Mouse (Mus musculus) gastrocnemius, postnatal 25 days (tissue): ENCODE data around the gene Snta1. TPM values are rescaled to one million over a fixed set of nuclear protein-coding genes. Genes with fewer than 3 reads are reported as not detected.
A peak's percentile ranks its signal among the peaks of the same experiment; 100 is the strongest.
"Not testable (repeated sequence)": the region's sequence is repeated elsewhere in the genome, so short reads cannot be mapped to it uniquely, and the experiment has no call there.

Experiments used
- DNase-seq: peaks from one replicate; pipeline ENCODE4 v3.0.0; 2022
- total RNA-seq, 2 experiments: library from RNA; stranded (reverse); gene quantifications; 1 replicate in 1 of 2; 2 replicates in 1 of 2; pipeline ENCODE4 v1.2.3; 2021

Gene Snta1
- total RNA-seq, 2 experiments from 2014 or later = 190 to 200 TPM

- no peak for DNase-seq
Measured at GRCm38 (mm10) chr2:154372842-154373500, 34.9 kb downstream of the Snta1 start, which contains the start of gene Cdk5rap1. Gene Cdk5rap1 (minus strand): TSS chr2:154373010.

DNA sequence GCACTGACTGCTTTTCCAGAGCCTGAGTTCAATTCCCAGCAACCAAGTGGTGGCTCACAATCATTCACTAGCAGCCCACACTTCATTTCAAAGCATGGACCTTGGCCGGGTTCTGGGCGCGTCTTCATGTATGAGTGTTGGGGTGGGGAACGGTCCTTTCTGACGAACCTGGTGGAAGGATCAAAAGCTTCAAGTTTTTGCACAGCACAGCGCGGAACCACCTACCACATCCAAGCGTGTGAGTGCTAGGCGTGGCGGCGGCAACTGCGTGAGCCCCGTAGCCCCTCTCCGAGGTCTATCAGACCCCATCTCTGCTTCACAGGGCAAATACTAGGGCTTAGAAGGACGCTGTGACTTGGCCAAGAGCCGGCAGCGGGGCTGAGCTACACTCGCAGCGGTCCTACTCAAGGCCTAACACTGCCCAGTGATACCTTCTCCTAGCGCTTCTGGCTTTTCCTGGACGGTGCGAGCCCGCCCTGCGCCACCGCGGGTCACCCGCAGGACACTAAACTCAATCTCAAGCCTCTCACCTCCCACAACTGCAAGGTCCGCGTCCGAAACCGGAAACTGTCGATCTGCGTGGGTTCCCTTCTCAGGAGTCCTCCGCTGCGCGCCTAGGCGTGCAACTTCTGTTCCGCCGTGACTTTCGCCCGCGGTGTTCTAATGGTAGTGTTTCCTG lies 35.6 kb downstream of the Snta1 start:
- peak; percentile 85 for DNase-seq

DNA sequence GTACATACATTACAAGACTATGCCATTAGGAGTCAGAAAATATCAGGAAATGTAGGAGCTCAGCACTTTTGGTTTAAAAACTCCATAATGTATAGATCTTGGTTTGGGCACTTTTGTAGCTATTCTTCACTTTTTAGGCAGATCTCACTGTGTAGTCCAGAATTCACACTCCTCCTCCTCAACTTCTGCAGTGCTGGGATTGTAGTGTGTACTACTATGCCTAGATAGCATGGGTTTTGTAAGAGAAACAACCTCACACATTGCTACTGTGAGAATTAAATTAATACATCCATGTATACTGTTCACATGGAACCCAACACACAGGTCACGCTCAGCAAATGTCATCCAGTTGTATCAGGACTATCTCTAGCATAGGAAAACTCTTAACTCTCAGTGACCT lies 40.4 kb downstream of the Snta1 start:
- no peak for DNase-seq

- DNase-seq = not testable (repeated sequence)
Measured at GRCm38 (mm10) chr2:154354000-154354425, 53.9 kb downstream of the Snta1 start.

DNA sequence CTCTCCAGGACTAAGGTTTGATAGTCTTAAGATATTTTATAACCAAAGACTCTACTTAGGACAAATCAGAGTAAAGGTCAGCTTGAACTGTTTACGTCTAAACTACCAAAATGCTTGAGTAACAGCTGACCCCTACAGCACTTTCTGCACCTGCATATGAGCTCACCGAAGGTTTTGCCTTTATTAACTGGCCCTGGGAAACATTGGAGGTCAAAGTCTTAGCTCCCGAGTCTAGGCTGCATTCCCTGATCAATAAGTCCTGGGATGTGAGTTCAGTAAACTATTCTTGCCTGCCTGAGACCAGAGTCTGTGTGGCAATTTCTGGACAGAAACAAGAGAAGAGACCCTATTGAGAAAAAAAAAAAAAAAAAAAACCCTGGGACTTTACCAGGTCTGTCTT lies 59.7 kb downstream of the Snta1 start:
- DNase-seq = no peak

GRCm38 (mm10) chr2:154339356-154339755 lies 68.5 kb downstream of the Snta1 start:
- DNase-seq = no peak

DNA sequence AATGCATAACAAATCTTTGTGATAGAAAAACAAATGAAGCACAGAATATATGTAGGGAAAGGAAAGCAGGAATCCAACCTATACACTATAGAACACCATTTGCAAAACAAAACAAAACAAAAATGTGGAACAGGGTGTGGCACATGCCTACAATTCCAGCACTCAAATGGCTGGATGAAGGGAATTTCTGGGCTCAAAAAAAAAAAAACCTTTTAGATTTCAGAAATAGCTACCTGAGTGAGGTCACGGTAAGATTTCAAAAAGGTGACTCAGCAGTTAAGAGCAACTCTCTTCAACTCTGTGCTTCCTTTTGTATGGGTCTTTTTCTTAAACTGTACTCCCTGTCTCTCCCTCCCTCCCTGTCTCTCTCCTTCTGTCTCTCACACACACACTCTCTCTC lies 69.7 kb downstream of the Snta1 start:
- DNase-seq = no peak

DNA sequence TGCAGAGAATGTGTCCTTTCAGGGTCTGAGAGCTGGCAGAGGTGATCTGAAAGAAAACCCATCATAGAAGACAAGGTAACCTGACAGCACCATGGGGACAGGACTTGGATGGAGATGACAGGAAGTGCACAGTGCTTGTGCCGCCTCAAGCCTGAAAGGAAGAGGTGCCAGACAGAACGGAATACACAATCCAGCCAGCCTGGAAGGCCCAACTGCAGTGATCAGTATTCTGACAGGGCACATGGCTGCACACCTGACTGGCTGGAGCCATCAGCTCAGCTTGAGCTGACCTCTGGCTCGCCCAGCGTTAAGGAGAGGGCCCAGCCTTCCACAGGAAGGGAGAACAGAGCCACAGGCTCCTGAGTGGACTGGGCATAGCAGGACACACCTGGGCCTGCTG lies 72.3 kb downstream of the Snta1 start:
- no peak for DNase-seq

GRCm38 (mm10) chr2:154326852-154327251 lies 81.0 kb downstream of the Snta1 start:
- no peak for DNase-seq

Other genes starting within 250 kb of the Snta1 start
- not detected for gene Bpifa5, start 245.5 kb downstream of the Snta1 start, total RNA-seq
- gene Bpifb1, start 217.3 kb downstream of the Snta1 start, total RNA-seq = not detected
- gene Bpifb5, start 184.4 kb downstream of the Snta1 start, total RNA-seq = not detected
- gene Bpifb9a, start 150.2 kb downstream of the Snta1 start, total RNA-seq = not detected
- gene Bpifb9b, start 100.9 kb downstream of the Snta1 start, total RNA-seq = not detected
- gene Cdk5rap1, start 35.1 kb downstream of the Snta1 start, total RNA-seq = 10 to 100 TPM; 11.0 to 12.3 TPM
- 10 to 100 TPM in 1 of 2 experiments, 1 to 10 TPM in 1; 9.9 to 10.7 TPM for gene Cbfa2t2, start 28.4 kb upstream of the Snta1 start, total RNA-seq
- not detected for gene 1700003F12Rik, start 139.0 kb upstream of the Snta1 start, total RNA-seq
- gene Actl10, start 143.7 kb upstream of the Snta1 start, total RNA-seq = not detected
- gene Necab3, start 150.8 kb upstream of the Snta1 start, total RNA-seq = 1 to 10 TPM in 1 of 2 experiments, under 1 TPM in 1; 0.69 to 1.4 TPM
- gene E2f1, start 161.8 kb upstream of the Snta1 start, total RNA-seq = 1 to 10 TPM in 1 of 2 experiments, under 1 TPM in 1; 0.87 to 1.8 TPM
- 10 to 100 TPM; 12.6 to 14.9 TPM for gene Pxmp4, start 195.6 kb upstream of the Snta1 start, total RNA-seq
- gene Zfp341, start 205.2 kb upstream of the Snta1 start, total RNA-seq = 1 to 10 TPM; 2.2 to 2.5 TPM
- gene 4930519P11Rik, start 205.3 kb upstream of the Snta1 start, total RNA-seq = not detected
- gene Chmp4b, start 243.6 kb upstream of the Snta1 start, total RNA-seq = 100 to 1,000 TPM; 102 TPM